Mouse (Mus musculus) neural tube, embryonic 14.5 days (tissue): ENCODE results near the gene Crtc2. TPM values are rescaled to one million over a fixed set of nuclear protein-coding genes. Genes with fewer than 3 reads are reported as not detected.

Source experiments
- ATAC-seq: fragments of 200-750 bp; cut with Nextera tagmentation; 2 replicates; pipeline ENCODE4 v1.8.0; 2017; ENCODE audit warnings: low read depth, mild to moderate bottlenecking, moderate TSS enrichment, moderate library complexity
- H3K27ac ChIP-seq: fragments of 300-500 bp; sonication (generic); 2 replicates; pipeline ENCODE4 v1.5.1; 2014; ENCODE audit warnings: low read depth, mild to moderate bottlenecking, control low read depth, low read length, moderate library complexity, mixed read lengths
- H3K27me3 ChIP-seq: fragments of 300-500 bp; sonication (generic); 2 replicates; pipeline ENCODE4 v1.6.1; 2014; ENCODE audit warnings: low read length; ENCODE audit not compliant: control insufficient read depth, insufficient read depth
- H3K36me3 ChIP-seq: fragments of 300-500 bp; sonication (generic); 2 replicates; pipeline ENCODE4 v1.6.1; 2014; ENCODE audit warnings: low read length, mixed read lengths; ENCODE audit not compliant: control insufficient read depth, insufficient read depth
- H3K4me1 ChIP-seq: fragments of 300-500 bp; sonication (generic); 2 replicates; pipeline ENCODE4 v1.6.1; 2014; ENCODE audit warnings: low read length; ENCODE audit not compliant: control insufficient read depth, insufficient read depth
- H3K4me2 ChIP-seq: fragments of 300-500 bp; sonication (generic); 2 replicates; pipeline ENCODE4 v1.6.1; 2014; ENCODE audit warnings: mild to moderate bottlenecking, low read depth, low read length, control low read depth
- H3K4me3 ChIP-seq: fragments of 300-500 bp; sonication (generic); 2 replicates; pipeline ENCODE4 v1.5.1; 2014; ENCODE audit warnings: low read depth, low read length, control low read depth, mixed read lengths
- H3K9ac ChIP-seq: fragments of 300-500 bp; sonication (generic); replicated peaks from 2 replicates; pipeline ENCODE4 v1.6.1; 2014; ENCODE audit warnings: low read depth, mild to moderate bottlenecking, control low read depth, low read length, mixed read lengths
- H3K9me3 ChIP-seq: fragments of 300-500 bp; sonication (generic); 2 replicates; pipeline ENCODE4 v1.6.1; 2016; ENCODE audit warnings: low read length; ENCODE audit not compliant: control insufficient read depth
- WGBS: fragments of 180-500 bp; shearing (Covaris S2); extraction: QIAGEN DNeasy Blood & Tissue Kit; methylation state at CpG from one replicate; pipeline ENCODE4 v1.1.7; 2014; 5-methylcytosine and 5-hydroxymethylcytosine counted together
- polyA plus RNA-seq: library from polyadenylated mRNA; unstranded; fragments of >200 nt; fragmentation: Nextera tagmentation; extraction: Ambion mirVana; gene quantifications from 2 replicates; pipeline ENCODE4 v1.2.1, GENCODE M21; 2014

Crtc2 gene
- polyA plus RNA-seq, 1 experiment from 2014 or later = 11.6 TPM

GRCm38 (mm10) chr3:90215825-90216380 is 38.1 kb upstream of the Crtc2 start:
- no peak for ATAC-seq

GRCm38 (mm10) chr3:90220088-90220487 is 33.9 kb upstream of the Crtc2 start:
- Histone ChIP-seq H3K27ac (peak overlapping the region; percentile 44; the same call in 1 of the 2 replicates), H3K9ac (no peak overlapping the region), H3K4me2 (peak overlapping the region; percentile 52), H3K9me3 (no peaks in the 10 kb centered on the region), H3K4me3 (peak overlapping the region; percentile 27), H3K4me1 (peaks cover 7% of the 10 kb centered on the region; the same call in 1 of the 2 replicates), H3K27me3 (no peaks in the 10 kb centered on the region), H3K36me3 (no peaks in the 10 kb centered on the region)
- peak; percentile 52 for ATAC-seq
- WGBS = 9% methylated on average over 6 of the region's 6 CpGs

More at GRCm38 (mm10) chr3:90215825-90216380, 38.1 kb upstream of the Crtc2 start:
- H3K27ac ChIP-seq = no peak overlapping the region
- no peak overlapping the region for H3K9ac ChIP-seq
- no peak overlapping the region for H3K4me2 ChIP-seq
- no peaks in the 10 kb centered on the region for H3K27me3 ChIP-seq
- no peak overlapping the region for H3K4me3 ChIP-seq
- H3K4me1 ChIP-seq = peaks cover 25% of the 10 kb centered on the region
- H3K9me3 ChIP-seq = no peaks in the 10 kb centered on the region
- peaks cover 12% of the 10 kb centered on the region; the same call in 1 of the 2 replicates for H3K36me3 ChIP-seq
- 43% methylated on average over 1 of the region's 1 CpGs for WGBS

DNA sequence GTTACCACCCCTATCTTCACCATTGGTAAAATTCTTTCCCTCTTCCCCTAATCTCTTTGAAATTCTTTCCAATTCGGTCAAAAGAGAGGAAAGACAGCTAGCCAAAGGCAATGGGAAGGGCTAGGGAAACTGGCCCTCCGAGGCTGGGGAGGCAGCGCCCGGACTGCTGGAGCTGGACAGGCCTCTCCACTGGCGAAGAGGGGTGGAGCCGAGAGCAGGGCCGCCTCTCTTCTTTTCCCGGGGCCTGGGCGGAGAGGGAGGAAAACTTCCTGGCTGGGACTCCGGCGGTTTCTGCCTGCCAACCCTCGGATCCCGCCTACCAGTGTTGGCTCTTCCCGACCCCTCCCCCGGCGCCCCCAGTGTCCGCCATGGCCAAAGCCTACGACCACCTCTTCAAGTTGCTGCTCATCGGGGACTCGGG is 33.4 kb upstream of the Crtc2 start:
- peak overlapping the region; percentile 27 for H3K4me3 ChIP-seq

GRCm38 (mm10) chr3:90221123-90221522 is 32.8 kb upstream of the Crtc2 start:
- Histone ChIP-seq H3K4me2 (peak overlapping the region; percentile 52), H3K9ac (peak overlapping the region; percentile 46; the same call in 1 of the 2 replicates), H3K4me3 (peak overlapping the region; percentile 27), H3K27me3 (no peaks in the 10 kb centered on the region), H3K36me3 (no peaks in the 10 kb centered on the region), H3K9me3 (no peaks in the 10 kb centered on the region), H3K4me1 (peaks cover 7% of the 10 kb centered on the region; the same call in 1 of the 2 replicates), H3K27ac (no peak overlapping the region; the same call in 1 of the 2 replicates)
- 30% methylated on average over 5 of the region's 5 CpGs for WGBS
- no peak for ATAC-seq

More for the DNA sequence above, 33.4 kb upstream of the Crtc2 start:
- peak overlapping the region; percentile 46 for H3K9ac ChIP-seq
- no peaks in the 10 kb centered on the region for H3K9me3 ChIP-seq
- H3K27ac ChIP-seq = peak overlapping the region; percentile 44; the same call in 1 of the 2 replicates
- WGBS = 2% methylated on average over 18 of the region's 20 CpGs
- H3K27me3 ChIP-seq = no peaks in the 10 kb centered on the region
- H3K4me2 ChIP-seq = peak overlapping the region; percentile 52
- no peaks in the 10 kb centered on the region for H3K36me3 ChIP-seq
- H3K4me1 ChIP-seq = peaks cover 7% of the 10 kb centered on the region; the same call in 1 of the 2 replicates
- ATAC-seq = peak; percentile 69

GRCm38 (mm10) chr3:90222455-90222854 is 31.5 kb upstream of the Crtc2 start:
- Histone ChIP-seq H3K9ac (no peak overlapping the region), H3K4me1 (peaks cover 7% of the 10 kb centered on the region; the same call in 1 of the 2 replicates), H3K4me2 (no peak overlapping the region), H3K36me3 (no peaks in the 10 kb centered on the region), H3K4me3 (no peak overlapping the region), H3K9me3 (no peaks in the 10 kb centered on the region), H3K27me3 (no peaks in the 10 kb centered on the region), H3K27ac (no peak overlapping the region)
- 89% methylated on average over 4 of the region's 4 CpGs for WGBS
- ATAC-seq = no peak

DNA sequence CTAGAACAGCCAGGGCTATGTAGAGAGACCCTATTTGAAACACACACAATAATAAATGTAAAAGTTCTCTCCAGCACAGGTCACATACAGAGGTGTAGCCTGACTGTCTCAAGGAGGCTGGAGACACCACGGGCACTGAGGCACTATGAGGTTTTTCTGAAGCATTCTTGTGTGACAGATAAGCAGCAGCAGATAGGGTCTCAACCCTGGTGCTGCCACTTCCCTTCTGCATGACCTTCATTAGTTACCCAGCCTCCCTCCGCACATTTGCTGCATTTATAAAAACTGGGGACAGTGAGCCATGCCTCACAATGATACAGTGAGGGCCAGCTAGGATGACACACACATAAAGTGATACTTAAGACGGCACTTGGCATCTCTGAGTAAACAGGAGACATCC is 31.0 kb upstream of the Crtc2 start:
- Histone ChIP-seq H3K9me3 (no peaks in the 10 kb centered on the region), H3K4me3 (no peak overlapping the region), H3K36me3 (no peaks in the 10 kb centered on the region), H3K27me3 (no peaks in the 10 kb centered on the region), H3K4me1 (peaks cover 7% of the 10 kb centered on the region; the same call in 1 of the 2 replicates), H3K27ac (no peak overlapping the region), H3K4me2 (no peak overlapping the region), H3K9ac (no peak overlapping the region)
- WGBS = 88% methylated on average over 3 of the region's 3 CpGs
- no peak for ATAC-seq

GRCm38 (mm10) chr3:90224331-90224730 is 29.6 kb upstream of the Crtc2 start:
- H3K27me3 ChIP-seq = no peaks in the 10 kb centered on the region
- H3K27ac ChIP-seq = no peak overlapping the region
- H3K9ac ChIP-seq = no peak overlapping the region
- H3K36me3 ChIP-seq = no peaks in the 10 kb centered on the region
- ATAC-seq = no peak
- no peaks in the 10 kb centered on the region for H3K9me3 ChIP-seq
- H3K4me2 ChIP-seq = no peak overlapping the region
- H3K4me3 ChIP-seq = no peak overlapping the region
- 84% methylated on average over 10 of the region's 10 CpGs for WGBS
- peaks cover 7% of the 10 kb centered on the region; the same call in 1 of the 2 replicates for H3K4me1 ChIP-seq

- Histone ChIP-seq H3K9me3 (no peaks in the 10 kb centered on the region), H3K9ac (0 out of 2 replicates have a peak overlapping the region, but pooled peaks have one; percentile 81), H3K4me3 (peak overlapping the region; percentile 77), H3K27me3 (no peaks in the 10 kb centered on the region), H3K4me2 (peak overlapping the region; percentile 87), H3K4me1 (no peaks in the 10 kb centered on the region; the same call in 1 of the 2 replicates), H3K36me3 (no peaks in the 10 kb centered on the region; the same call in 1 of the 2 replicates), H3K27ac (no peak overlapping the region)
- WGBS = 20% methylated on average over 8 of the region's 8 CpGs
- no peak for ATAC-seq
Observed at GRCm38 (mm10) chr3:90231075-90231474, 22.9 kb upstream of the Crtc2 start.
